Mouse (Mus musculus): ENCODE results near the gene Stx8. TPM values are rescaled to one million over a fixed set of nuclear protein-coding genes. Genes with fewer than 3 reads are reported as not detected.

The Stx8 gene
- total RNA-seq, 2 experiments from 2014 or later: 33.4 to 35.0 TPM

DNA sequence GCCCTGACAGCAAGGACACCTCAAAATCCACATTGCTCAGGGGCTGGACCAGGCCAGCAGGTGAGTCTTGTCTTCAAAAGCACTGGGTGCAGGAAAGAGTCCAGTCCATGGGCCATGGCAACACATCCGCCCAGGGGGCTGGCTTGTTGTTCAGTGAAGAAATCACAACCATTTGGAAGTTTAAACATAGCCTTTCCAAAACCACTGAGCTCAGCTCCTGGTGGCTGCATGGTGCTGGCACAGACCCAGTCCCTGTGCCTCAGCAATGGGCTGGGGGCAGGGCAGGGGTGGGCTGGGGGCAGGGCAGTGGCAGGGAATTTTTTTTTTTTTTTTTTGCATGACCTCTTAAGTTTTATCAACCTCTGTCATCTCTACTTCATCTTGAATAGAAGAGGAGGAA, 242.6 kb downstream of the Stx8 start:
- TF ChIP-seq CTCF (conservative IDR thresholded peaks at IDR 0.05): no peak
- Histone ChIP-seq H3K27ac (no peak overlapping the region), H3K4me3 (no peak overlapping the region)
- DNase-seq (ENCODE audit: low spot score in 2 of 2): no peak

DNA sequence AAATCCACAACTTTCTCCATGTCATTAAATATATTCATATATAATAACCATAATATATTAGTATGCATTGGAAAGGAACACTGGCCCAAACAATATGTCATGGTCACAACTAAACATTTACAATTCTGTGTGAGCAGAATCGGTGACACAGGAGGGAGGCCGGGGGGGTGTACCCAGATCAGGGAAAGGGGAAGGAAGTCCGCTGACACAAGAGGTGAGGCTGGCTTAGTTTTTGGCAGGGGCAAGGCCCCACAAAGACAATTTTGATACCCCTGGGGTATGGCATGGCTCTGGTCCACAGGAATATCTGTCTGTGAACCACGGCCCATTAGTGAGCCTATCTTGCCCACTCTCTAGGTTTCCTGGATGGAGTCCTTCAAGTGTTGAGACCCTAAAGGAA, 243.5 kb downstream of the Stx8 start:
- Histone ChIP-seq H3K4me3 (no peak overlapping the region), H3K27ac (no peak overlapping the region)
- no peak for TF ChIP-seq CTCF (conservative IDR thresholded peaks at IDR 0.05)
- no peak for DNase-seq (ENCODE audit: low spot score in 2 of 2)

DNA sequence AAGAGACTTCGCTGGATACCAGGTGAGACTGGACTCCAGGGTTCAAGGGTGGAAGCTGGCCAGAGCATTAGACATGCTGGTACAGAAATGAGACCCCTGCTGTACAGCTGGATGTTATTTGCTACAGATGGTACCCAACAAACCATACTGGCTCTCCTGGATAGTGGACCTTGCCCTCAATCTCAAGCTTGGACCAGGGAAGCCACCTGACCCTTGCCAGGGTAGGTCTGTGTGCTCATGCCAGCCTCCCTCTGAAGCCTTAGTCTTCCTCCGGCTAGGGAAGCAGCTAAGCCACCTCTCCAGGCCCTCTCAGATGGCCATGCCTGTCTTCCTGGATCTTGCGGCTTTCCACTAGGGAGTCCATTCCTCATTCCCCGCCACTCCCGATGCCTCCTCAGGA, 244.7 kb downstream of the Stx8 start:
- Histone ChIP-seq H3K4me3 (no peak overlapping the region), H3K27ac (no peak overlapping the region)
- TF ChIP-seq CTCF (conservative IDR thresholded peaks at IDR 0.05): no peak
- DNase-seq (ENCODE audit: low spot score in 2 of 2): no peak

DNA sequence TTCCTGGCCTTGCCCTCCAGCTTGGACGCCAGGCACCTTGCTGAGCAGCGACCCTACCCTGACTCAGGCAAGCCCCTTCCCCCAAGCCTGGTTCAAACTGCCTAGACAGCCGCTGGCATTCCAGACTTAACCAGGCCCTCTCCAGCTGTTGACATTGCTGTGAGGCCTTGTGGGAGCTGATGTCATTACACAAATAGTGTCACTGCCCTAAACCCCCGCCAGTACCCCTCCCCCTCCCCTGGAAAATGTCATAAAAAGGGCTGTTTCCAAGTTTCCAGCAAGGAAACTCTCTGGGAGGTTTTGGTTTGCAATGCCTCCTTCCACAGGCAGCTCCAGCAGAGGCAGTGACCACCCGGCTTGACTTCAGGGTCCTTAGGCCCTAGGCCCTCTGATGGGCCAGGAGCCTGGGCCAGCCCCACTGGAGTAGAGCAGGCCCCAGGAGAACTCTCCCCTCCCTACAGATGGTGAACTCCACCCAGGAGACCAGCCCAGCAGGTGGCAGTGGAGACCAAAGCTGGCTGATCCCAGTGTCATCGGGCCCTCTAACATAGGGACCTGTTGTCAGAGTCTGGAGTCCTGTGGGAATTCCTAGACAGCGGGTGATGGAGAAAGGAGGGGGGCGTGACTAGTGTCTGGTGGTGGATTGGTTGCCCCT, 246.1 kb downstream of the Stx8 start:
- H3K4me3 ChIP-seq: no peak overlapping the region
- no peak overlapping the region for H3K27ac ChIP-seq
- DNase-seq (ENCODE audit: low spot score in 2 of 2): peak in 1 of 2 experiments; percentile 40
- peak; percentile 75 for TF ChIP-seq CTCF (conservative IDR thresholded peaks at IDR 0.05)

DNA sequence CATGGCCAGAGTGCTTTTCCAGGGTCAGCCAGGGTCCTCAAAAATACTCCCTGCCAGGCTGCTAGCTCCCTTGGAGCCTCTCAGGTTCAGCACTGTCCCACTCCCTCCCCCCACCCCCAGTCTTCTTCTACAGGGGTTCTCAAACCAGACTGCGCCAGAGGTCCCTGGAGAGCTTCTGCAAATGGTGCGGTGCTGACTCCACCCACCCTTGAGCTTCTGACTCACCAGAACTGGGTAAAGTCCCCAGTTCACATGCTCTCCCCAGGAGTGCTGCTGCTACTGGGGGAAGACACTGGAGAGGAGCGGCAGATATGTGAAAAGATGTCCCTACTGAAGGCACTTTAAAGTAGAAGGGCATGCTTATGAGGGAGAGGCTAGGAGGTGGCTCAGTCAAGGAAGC, 247.9 kb downstream of the Stx8 start:
- TF ChIP-seq CTCF (conservative IDR thresholded peaks at IDR 0.05): no peak
- H3K27ac ChIP-seq: no peak overlapping the region
- H3K4me3 ChIP-seq: no peak overlapping the region
- no peak for DNase-seq (ENCODE audit: low spot score in 2 of 2)

DNA sequence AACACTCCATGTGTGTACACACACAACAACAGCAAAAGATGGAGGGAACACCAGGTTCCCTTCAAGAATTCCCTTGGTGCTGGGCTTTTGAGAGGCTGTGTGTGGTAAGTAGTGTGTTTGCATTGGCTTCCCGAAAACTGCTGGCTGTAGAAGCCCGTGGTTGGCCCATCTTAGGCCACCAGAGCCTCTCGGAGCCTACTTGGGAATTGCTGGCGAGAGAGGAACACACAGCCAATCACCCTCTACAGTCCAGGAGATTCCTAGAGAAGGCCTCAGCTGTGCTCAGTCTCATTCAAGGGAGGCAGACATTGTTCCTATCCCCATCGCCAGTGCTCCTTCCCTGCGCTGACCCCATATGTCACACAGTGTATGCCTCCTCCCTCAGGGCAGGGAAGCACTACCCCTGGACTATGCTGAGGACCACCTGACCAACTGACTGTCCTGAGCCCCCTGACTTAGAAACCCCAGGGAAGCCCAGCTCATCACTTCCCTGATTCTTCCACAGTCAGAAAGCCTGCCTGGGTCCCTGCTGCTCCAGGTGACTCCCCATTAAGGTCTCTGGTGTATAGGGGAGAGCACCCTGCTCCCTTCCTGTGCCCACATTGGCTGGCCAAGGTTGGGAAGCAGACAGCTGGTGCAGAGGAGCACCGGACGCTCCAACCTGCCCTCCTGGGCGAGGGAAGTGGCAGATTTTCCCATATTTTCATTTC, 248.7 kb downstream of the Stx8 start:
- Histone ChIP-seq H3K4me3 (no peak overlapping the region), H3K27ac (no peak overlapping the region)
- DNase-seq (ENCODE audit: low spot score in 2 of 2): no peak
- no peak for TF ChIP-seq CTCF (conservative IDR thresholded peaks at IDR 0.05)

DNA sequence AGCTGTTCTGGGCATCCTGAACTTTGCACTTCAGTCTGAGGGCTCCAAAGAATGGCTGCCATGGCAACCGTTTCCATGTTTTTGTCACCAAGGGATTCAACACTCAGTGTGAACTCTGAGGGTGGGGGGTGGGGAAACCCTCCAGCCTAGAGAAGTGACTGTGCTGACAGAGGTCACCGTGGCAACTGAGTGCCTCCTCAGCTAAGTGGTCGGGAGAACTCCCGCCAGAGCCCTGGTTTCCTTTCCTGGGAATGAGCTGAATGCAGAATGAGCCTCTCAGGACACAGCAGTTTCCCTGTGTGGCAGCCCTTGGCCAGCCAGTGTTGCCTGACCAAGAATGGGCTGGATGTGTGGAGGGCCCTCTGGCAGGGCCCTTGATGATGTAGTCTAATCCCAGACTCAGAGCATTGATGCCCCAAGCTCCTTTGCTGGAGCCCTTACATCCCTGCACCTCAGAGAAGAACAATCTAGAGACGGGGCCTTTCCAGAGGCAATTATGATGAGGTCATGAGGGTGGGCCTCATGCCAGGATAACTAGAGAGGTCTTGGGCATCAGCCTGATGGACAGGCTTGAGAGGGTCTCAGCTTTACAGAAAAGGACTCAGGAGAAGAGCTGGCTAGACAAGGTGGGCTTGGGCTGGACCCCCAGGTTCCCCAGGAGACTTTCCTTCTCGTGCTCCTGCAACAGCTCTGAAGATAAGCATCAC, 249.4 kb downstream of the Stx8 start:
- TF ChIP-seq CTCF (conservative IDR thresholded peaks at IDR 0.05): no peak
- no peak for DNase-seq (ENCODE audit: low spot score in 2 of 2)
- Histone ChIP-seq H3K4me3 (no peak overlapping the region), H3K27ac (no peak overlapping the region)

DNA sequence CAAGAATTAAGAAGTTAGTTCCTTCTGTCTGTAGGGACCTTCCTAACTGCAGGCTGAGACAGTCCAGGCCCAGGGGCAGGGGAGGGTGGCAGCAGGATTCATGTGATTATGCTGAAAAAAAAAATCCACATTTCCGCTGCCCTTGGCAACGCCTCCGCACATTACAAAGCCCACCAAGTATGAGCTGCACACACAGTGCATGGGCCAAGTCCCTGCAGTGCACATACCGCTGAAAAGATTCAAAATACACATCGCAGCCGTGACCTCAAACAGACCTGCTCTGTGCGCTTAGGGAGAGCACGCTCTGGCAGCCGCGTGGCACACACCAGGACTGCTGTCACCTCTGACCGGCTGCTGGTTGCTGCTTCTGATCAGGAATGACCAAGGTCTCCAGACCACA, 250.0 kb downstream of the Stx8 start:
- no peak for TF ChIP-seq CTCF (conservative IDR thresholded peaks at IDR 0.05)
- Histone ChIP-seq H3K27ac (no peak overlapping the region), H3K4me3 (no peak overlapping the region)
- no peak for DNase-seq (ENCODE audit: low spot score in 2 of 2)

DNA sequence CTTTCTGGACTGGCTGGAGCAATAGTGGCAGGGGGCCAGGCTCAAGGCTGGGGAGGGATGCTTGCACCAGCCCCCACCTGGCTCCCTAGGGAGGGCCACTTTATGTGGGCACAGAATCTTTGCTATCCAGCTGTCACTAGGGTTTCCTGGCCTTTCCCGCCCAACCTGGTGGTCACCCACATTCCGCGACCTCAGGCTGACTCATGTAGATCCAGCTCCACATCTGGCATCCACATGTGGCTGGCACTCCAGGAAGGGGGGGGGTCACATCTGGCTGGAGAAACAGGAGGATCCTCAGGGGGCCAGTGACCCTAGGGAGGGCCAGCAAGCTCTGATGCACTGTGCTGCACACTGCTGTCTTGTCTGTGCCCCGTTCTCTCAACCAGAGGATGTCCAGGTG, 254.7 kb downstream of the Stx8 start:
- TF ChIP-seq CTCF (conservative IDR thresholded peaks at IDR 0.05): no peak
- no peak for DNase-seq (ENCODE audit: low spot score in 2 of 2)
- H3K27ac ChIP-seq: no peak overlapping the region
- no peak overlapping the region for H3K4me3 ChIP-seq

DNA sequence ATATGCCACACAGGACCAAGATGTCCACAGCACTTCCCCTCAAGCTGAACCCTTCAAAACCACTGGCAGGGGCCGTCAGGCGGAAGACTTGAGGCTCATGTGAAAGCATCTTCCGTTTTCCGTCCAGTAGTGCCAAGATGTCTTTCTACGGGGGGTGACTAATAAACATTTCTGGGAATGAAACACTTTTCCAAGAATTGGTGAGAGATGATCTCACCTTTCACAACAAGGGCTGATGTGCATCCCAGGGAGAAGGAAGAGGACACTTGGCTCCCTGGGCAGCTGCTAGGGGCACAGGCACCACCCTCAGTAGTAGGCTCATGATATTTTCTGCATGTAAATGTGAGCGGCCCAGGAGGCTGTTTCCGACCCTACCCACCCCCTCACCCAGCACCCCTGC, 256.2 kb downstream of the Stx8 start:
- H3K27ac ChIP-seq: no peak overlapping the region
- H3K4me3 ChIP-seq: no peak overlapping the region
- TF ChIP-seq CTCF (conservative IDR thresholded peaks at IDR 0.05): no peak
- no peak for DNase-seq (ENCODE audit: low spot score in 2 of 2)

DNA sequence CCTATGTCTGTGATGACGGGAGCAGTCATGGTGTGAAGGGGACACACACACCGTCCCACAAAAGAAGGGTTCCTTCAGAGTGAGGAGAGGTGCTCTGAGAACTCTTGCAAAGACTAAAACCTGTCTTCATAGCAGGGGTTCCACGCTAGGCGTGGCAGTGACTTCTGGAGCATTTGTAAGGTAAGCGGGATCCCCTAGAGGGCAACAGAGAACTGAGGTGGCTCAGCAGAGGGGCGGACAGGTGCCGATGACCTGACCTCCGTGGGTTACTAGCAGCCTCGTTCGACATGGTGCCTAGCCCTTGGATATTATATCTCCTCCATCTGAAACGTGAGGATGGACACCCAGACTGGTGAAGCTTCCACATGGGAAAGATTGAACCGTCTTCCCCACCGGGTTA, 257.1 kb downstream of the Stx8 start:
- TF ChIP-seq CTCF (conservative IDR thresholded peaks at IDR 0.05): no peak
- H3K27ac ChIP-seq: no peak overlapping the region

DNA sequence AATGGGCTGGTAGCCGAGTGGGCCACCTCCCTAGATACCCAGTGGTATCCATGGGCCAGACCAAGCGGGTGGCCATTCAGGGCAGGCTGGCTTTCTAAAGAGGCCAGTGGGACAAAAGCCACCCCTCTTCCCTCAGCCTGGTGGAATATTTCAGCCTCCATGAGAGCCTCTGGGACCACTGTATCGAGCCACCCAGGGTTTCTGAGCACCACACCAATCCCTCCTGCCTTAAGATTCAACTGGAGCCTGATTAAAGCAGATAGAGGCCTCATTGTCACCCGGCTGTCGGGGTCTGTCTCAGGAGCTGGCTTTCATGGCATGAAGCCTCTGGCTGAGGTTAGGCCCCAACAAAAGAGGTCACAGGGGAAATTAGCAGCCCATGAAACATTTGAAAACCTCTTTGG, 260.7 kb downstream of the Stx8 start:
- no peak overlapping the region for H3K27ac ChIP-seq

More for the DNA sequence above, 257.1 kb downstream of the Stx8 start:
- H3K4me3 ChIP-seq: no peak overlapping the region
- no peak for DNase-seq (ENCODE audit: low spot score in 2 of 2)

DNA sequence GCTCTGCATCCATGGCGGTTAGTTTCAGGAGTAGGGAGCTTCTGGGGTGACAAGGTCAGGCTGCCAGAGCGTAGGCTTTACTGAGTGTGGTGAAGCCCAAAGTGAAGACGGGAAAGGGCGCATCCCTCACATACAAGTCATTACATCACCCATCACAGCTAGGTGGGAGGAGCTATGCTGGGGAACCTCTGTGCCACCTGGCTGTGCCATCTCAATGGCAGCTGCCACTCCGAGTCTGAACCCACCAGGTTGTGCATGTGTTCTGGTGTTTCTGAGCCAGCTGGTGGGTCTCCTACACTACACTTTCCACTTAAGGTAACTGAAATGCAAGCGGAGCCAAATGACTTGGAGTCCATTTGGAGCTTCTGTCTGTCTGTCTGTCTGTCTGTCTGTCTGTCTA, 261.8 kb downstream of the Stx8 start:
- Histone ChIP-seq H3K4me3 (no peak overlapping the region), H3K27ac (no peak overlapping the region)
- no peak for DNase-seq (ENCODE audit: low spot score in 2 of 2)
- no peak for TF ChIP-seq CTCF (conservative IDR thresholded peaks at IDR 0.05)

More for the DNA sequence above, 260.7 kb downstream of the Stx8 start:
- DNase-seq (ENCODE audit: low spot score in 2 of 2): no peak
- H3K4me3 ChIP-seq: no peak overlapping the region
- TF ChIP-seq CTCF (conservative IDR thresholded peaks at IDR 0.05): no peak
